Mouse (Mus musculus): ENCODE data around the gene Gm3435.
"Not testable (repeated sequence)": the region's sequence is repeated elsewhere in the genome, so short reads cannot be mapped to it uniquely, and the experiment has no call there.

The Gm3435 gene

GRCm38 (mm10) chr17:15009706-15010413 is at the start of gene Gm3435:
Gene Gm3435, plus strand, starts transcription at chr17:15010176.
- not testable (repeated sequence) for DNase-seq (ENCODE audit: low spot score in 2 of 2)

- DNase-seq (ENCODE audit: low spot score in 2 of 2): no peak
Measured at GRCm38 (mm10) chr17:14960520-14960919, 49.5 kb upstream of the Gm3435 start.

GRCm38 (mm10) chr17:14960951-14961556 is 48.9 kb upstream of the Gm3435 start, which contains the start of gene Phf10:
Gene Phf10, minus strand, starts transcription at chr17:14961273.
- peak in 1 of 2 experiments; percentile 34 for DNase-seq (ENCODE audit: low spot score in 2 of 2)

DNA sequence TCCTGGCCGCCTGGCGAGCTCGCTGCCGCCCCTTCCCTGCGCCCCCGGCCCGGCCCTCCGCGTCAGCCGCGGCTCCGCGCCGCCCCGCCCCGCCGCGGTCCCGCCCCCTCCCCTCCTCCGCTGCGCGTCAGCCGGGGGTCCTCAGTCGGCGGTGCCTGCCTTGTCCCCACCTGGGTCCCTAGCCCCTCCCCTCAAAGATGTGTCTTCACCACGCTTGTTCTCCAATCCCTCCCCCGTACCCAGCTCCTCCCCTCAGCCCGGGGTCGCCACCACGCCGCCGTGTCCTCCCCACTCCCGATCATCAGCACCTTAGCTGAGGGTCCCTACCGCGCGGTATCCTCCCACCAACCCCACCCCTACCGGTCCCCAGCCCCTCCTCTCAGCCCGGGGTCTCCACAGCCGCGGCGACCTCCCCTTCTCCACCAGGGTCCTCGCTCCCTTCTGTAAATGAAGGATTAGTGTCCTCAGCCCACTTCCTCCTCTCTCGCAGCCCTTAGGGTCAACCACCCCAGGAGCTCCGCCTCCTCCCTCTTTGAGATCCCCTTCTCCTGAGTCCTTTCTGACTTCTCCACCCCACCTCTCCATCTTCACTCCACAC is 48.3 kb upstream of the Gm3435 start:
- DNase-seq (ENCODE audit: low spot score in 2 of 2): not testable (repeated sequence)

DNA sequence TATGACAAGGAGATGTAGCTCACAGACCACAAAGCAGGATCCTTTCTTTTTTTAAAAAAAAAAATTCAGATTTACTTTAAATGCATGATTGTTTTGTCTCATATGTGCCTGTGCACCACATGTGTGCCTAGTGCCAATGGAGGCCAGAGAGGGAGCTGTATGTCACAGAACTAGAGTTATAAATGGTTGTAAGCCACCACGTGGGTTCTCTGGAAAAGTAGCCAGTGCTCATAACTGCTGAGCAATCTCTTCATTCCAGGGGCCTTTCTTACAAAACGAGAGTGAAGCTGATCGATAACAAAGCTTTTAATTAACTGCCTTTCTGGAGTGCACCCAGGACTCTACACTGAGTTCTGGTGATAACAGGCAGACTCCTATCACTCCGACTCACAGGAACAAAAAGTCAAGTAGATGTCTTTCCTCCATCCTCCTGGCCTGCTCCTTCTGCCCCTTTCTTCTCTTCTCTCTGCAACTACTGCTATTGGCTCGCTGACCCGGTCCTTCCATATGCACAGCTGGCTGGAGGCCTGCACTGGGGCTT is 41.5 kb upstream of the Gm3435 start:
- not testable (repeated sequence) for DNase-seq (ENCODE audit: low spot score in 2 of 2)

GRCm38 (mm10) chr17:14977718-14978361 is 32.1 kb upstream of the Gm3435 start:
- not testable (repeated sequence) for DNase-seq (ENCODE audit: low spot score in 2 of 2)

DNA sequence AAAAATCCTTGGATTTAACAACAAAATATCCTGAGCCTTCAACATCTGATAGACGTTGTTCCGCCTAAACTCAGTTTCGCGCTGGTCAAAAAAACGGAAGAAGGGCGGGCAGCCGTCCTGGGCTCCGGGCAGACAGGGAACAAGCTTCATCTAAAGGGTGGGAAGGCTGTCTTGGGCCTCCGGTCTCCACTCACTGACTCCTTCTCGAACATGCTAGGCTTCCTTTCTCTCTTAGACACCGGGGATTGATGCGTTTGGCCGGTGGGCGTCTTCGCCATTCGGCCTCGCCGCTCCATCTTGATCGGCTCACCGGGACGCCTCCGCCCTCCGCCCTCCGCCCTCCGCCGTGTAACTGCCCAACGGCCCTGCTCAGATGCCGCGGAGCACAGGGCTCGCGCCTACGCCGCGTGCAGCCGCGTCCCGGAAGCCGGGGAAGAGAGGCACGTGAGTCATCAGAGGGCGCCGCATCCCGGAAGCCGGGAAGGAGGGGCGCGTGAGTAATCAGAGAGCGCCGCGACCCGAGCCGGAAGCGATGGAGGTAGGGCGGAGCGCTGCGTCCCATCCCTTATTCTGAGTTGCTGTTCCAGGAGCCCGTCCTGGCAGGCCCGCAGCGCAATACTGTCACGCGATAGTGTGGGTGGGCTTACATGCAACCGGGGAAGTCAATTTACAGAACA is 31.5 kb upstream of the Gm3435 start, which contains the start of the genes 9030025P20Rik and Gm3417:
9030025P20Rik (plus strand) TSS at position 107 of the 677 bp plus-strand sequence.
Gm3417 (minus strand) TSS at position 429 of the 677 bp plus-strand sequence.
- DNase-seq (ENCODE audit: low spot score in 2 of 2): not testable (repeated sequence)

DNA sequence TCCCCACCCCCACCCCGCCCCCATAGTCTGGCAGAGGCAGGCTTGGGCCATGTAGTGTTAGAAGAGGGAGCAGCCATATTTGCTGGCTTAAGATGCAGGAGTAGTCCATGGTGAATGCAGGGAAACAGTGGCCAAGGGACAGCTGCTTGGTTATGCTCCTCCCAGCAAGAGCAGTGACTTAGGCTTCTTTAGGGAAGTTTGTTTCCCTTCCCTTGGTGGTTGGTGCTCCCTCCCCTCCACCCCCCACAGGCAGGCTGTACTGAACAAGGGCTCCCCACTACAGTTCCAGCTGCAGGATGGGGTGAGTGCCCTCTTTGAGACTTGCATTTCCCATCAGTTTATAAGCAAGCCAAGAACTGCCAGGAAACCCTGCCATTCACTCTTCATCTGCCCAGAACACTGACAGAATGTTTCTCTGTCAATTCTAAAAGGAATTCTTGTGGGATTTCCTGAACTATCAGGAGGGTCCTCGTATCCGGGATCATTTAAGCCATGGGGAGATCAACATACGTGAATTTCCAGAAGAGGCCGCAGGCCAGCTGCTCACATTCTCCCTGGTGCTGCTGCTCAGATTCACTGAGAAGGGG is 19.8 kb upstream of the Gm3435 start:
- not testable (repeated sequence) for DNase-seq (ENCODE audit: low spot score in 2 of 2)

GRCm38 (mm10) chr17:14992522-14993138 is 17.3 kb upstream of the Gm3435 start:
- not testable (repeated sequence) for DNase-seq (ENCODE audit: low spot score in 2 of 2)

GRCm38 (mm10) chr17:14993139-14993832 is 16.7 kb upstream of the Gm3435 start:
- DNase-seq (ENCODE audit: low spot score in 2 of 2): not testable (repeated sequence)

DNA sequence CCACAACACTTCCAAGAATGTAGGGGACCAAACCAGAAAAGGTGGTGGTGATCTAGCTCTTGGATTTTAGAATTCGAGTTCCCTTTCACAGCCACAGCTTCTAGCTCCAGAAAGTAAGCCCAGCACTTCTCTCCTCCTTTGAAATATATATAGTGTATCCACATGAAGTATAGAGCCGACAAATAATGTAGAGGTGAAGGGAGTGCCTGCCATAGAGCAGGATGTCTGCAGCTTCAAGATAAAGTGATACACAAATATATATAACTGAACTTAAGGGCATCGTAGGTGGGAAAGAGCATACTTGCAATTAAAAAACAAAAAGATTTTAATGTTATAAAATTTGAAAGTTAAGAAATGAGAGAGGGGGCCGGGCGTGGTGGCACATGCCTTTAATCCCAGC is 15.8 kb upstream of the Gm3435 start:
- DNase-seq (ENCODE audit: low spot score in 2 of 2): not testable (repeated sequence)

DNA sequence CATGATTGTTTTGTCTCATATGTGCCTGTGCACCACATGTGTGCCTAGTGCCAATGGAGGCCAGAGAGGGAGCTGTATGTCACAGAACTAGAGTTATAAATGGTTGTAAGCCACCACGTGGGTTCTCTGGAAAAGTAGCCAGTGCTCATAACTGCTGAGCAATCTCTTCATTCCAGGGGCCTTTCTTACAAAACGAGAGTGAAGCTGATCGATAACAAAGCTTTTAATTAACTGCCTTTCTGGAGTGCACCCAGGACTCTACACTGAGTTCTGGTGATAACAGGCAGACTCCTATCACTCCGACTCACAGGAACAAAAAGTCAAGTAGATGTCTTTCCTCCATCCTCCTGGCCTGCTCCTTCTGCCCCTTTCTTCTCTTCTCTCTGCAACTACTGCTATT is 9.9 kb upstream of the Gm3435 start:
- DNase-seq (ENCODE audit: low spot score in 2 of 2): not testable (repeated sequence)

DNA sequence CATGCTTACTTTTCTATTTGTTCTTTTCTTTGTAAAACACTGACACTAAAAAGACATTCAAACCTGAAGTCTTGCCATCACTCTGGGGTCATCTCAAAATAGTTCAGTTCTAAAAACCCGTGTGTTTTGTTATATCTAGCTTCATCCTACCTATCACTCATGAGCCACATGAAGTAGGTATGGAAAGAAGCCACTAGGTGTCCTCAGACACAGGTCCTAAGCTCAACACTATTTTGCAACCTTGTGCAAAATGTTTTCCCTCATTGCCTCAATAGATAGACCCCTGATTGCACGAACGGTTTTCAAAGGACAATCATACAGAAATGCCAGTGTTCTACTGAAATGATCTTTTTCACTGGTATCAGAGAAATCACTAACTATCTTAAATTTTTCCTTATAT is 888 bp upstream of the Gm3435 start:
- DNase-seq (ENCODE audit: low spot score in 2 of 2): not testable (repeated sequence)

DNA sequence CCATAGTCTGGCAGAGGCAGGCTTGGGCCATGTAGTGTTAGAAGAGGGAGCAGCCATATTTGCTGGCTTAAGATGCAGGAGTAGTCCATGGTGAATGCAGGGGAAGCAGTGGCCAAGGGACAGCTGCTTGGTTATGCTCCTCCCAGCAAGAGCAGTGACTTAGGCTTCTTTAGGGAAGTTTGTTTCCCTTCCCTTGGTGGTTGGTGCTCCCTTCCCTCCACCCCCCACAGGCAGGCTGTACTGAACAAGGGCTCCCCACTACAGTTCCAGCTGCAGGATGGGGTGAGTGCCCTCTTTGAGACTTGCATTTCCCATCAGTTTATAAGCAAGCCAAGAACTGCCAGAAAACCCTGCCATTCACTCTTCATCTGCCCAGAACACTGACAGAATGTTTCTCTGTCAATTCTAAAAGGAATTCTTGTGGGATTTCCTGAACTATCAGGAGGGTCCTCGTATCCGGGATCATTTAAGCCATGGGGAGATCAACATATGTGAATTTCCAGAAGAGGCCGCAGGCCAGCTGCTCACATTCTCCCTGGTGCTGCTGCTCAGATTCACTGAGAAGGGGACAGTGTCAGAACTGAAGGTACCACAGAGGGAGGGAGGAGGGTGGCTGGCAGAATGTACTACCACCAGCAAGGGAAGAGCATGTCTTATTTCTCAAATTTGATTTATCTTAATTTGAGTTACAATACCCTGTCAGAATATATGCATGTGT is 11.7 kb downstream of the Gm3435 start:
- DNase-seq (ENCODE audit: low spot score in 2 of 2): peak; percentile 18 to 54

GRCm38 (mm10) chr17:15023878-15024492 is 14.0 kb downstream of the Gm3435 start:
- not testable (repeated sequence) for DNase-seq (ENCODE audit: low spot score in 2 of 2)

DNA sequence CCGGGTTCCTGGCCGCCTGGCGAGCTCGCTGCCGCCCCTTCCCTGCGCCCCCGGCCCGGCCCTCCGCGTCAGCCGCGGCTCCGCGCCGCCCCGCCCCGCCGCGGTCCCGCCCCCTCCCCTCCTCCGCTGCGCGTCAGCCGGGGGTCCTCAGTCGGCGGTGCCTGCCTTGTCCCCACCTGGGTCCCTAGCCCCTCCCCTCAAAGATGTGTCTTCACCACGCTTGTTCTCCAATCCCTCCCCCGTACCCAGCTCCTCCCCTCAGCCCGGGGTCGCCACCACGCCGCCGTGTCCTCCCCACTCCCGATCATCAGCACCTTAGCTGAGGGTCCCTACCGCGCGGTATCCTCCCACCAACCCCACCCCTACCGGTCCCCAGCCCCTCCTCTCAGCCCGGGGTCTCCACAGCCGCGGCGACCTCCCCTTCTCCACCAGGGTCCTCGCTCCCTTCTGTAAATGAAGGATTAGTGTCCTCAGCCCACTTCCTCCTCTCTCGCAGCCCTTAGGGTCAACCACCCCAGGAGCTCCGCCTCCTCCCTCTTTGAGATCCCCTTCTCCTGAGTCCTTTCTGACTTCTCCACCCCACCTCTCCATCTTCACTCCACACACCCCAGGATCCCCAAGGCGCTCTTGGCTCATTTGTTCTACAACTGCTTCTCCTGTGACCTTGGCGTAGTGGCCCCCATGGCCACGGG is 14.7 kb downstream of the Gm3435 start:
- DNase-seq (ENCODE audit: low spot score in 2 of 2): not testable (repeated sequence)

GRCm38 (mm10) chr17:15025513-15025912 is 15.5 kb downstream of the Gm3435 start:
- not testable (repeated sequence) for DNase-seq (ENCODE audit: low spot score in 2 of 2)

DNA sequence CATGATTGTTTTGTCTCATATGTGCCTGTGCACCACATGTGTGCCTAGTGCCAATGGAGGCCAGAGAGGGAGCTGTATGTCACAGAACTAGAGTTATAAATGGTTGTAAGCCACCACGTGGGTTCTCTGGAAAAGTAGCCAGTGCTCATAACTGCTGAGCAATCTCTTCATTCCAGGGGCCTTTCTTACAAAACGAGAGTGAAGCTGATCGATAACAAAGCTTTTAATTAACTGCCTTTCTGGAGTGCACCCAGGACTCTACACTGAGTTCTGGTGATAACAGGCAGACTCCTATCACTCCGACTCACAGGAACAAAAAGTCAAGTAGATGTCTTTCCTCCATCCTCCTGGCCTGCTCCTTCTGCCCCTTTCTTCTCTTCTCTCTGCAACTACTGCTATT is 21.4 kb downstream of the Gm3435 start:
- DNase-seq (ENCODE audit: low spot score in 2 of 2): not testable (repeated sequence)

All from urinary bladder, postnatal 4 days (tissue).